Mouse (Mus musculus): ENCODE results near the gene Olfr342. TPM values are rescaled to one million over a fixed set of nuclear protein-coding genes. Genes with fewer than 3 reads are reported as not detected.

Olfr342 gene
- total RNA-seq (2021), result not detected
- long read RNA-seq, experiment 1, result 0 reads
- long read RNA-seq, experiment 2, result 0 reads

DNA sequence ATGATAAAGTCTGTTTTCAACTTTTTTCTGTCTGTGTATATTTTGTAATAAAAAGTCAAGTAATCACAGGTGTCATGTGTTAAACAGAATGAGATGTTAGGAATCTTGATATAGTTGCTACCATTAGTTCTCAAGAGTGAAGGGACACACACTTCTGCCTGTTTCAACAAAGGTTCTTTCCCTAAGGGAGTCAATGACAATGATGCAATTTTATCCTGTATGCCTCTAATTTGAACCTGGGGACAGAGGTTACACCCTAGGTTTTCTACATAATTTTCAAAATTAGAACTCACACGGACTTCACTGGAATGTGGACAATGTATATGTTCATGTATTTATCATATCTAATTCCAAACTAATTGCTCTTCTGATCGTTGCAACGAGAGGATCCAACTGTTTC lies at the start of gene Olfr342:
Olfr342 (plus strand) TSS at position 301 of the 400 bp plus-strand sequence.
- intact Hi-C loops (cut with DNase I), result no loop called here
- no peak for DNase-seq (ENCODE audit: extremely low spot score in 1 of 2, low spot score in 2 of 2)
- TF ChIP-seq CTCF (IDR thresholded peaks at IDR 0.05), result no peak
- Histone ChIP-seq H3K4me3 (no peak within 1 kb of the TSS), H3K27ac (no peak within 1 kb of the TSS)

DNA sequence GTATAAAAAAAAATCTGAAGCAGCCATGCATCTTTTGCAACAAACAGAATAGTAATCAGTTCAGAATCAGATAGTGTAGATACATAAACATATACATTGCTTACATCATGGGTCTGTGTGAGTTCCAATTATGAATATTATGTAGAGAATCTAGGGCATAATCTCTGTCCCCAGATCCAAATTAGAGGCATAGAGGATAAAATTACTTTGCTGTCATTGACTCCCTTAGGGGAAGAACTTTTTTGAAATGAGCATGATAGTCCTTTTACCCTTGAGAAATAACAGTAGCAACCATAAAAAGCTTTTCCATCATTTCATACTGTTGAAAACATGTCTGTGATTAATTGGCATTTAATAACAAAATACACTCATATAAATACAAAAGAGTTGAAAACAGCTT lies 42.4 kb upstream of the Olfr342 start, which contains the start of gene Olfr341:
Olfr341 (minus strand) TSS at position 101 of the 400 bp plus-strand sequence.
- Histone ChIP-seq H3K27ac (no peak within 1 kb of the TSS), H3K4me3 (no peak within 1 kb of the TSS)
- no peak for DNase-seq (ENCODE audit: extremely low spot score in 1 of 2, low spot score in 2 of 2)
- intact Hi-C loops (cut with DNase I), result no loop called here
- no peak for TF ChIP-seq CTCF (IDR thresholded peaks at IDR 0.05)

DNA sequence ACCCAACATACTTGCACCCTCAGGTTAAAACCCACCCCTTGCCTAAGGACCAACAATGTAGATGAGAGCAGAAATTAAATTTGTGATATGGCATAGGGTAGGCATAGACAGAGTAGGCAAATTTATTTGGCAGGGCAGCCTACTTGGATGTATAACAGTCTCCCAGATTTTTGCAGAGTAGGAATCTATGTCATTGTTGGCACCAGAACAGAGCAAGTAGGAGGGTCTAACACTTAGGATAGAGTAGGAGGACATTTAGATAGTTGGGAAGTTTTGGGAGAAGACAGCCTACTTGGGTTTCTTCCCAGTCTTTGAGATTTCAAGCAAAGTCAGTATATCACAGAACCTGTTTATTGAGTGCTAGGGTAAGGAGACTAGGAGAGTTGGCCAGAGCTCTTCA lies 40.4 kb downstream of the Olfr342 start:
- TF ChIP-seq CTCF (IDR thresholded peaks at IDR 0.05), result no peak
- DNase-seq (ENCODE audit: extremely low spot score in 1 of 2, low spot score in 2 of 2), result no peak
- intact Hi-C loops (cut with DNase I), result no loop called here
- H3K4me3 ChIP-seq, result no peak overlapping the region
- no peak overlapping the region for H3K27ac ChIP-seq

DNA sequence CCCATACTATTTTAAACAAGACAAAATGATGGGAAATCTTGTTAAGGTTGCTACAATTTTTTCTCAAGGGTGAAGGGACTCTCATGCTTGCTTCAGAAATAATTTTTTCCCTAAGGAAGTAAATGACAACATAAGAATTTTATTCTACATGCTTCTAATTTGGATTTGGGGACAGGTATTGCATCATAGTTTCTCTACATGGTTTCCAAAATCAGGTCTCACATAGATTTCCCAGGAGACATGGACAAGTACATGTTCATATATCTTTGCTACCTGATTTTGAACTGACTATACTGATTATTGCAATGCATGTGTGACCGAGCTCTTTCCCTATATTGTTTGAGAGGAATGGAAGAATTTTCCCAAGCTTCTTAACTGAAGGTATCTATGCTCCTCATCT lies 41.6 kb downstream of the Olfr342 start, which contains the start of gene Olfr344:
Olfr344 (plus strand) TSS at position 301 of the 400 bp plus-strand sequence.
- no peak for TF ChIP-seq CTCF (IDR thresholded peaks at IDR 0.05)
- intact Hi-C loops (cut with DNase I), result no loop called here
- no peak for DNase-seq (ENCODE audit: extremely low spot score in 1 of 2, low spot score in 2 of 2)
- no peak within 1 kb of the TSS for H3K4me3 ChIP-seq
- no peak within 1 kb of the TSS for H3K27ac ChIP-seq

DNA sequence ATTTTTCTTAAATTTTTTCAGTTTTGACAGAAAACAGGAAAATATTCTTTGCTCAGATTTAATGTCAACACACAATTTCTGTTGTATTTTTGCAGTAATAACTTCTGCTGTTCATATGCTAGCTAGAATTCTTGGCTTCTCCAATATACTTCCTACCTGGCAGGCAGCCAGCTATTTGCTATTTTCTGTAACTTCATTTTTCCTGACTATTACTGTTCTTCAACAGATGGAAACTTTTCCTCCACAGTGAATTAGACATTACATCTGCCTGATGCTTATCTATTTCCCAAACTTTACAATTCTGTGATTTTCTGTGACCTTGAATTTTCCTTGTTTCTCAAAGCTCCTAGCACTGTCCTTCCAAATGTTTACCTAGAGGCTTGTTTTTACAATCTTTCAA lies 42.2 kb downstream of the Olfr342 start:
- H3K4me3 ChIP-seq, result no peak overlapping the region
- no peak overlapping the region for H3K27ac ChIP-seq
- DNase-seq (ENCODE audit: extremely low spot score in 1 of 2, low spot score in 2 of 2), result no peak
- intact Hi-C loops (cut with DNase I), result no loop called here
- TF ChIP-seq CTCF (IDR thresholded peaks at IDR 0.05), result no peak

DNA sequence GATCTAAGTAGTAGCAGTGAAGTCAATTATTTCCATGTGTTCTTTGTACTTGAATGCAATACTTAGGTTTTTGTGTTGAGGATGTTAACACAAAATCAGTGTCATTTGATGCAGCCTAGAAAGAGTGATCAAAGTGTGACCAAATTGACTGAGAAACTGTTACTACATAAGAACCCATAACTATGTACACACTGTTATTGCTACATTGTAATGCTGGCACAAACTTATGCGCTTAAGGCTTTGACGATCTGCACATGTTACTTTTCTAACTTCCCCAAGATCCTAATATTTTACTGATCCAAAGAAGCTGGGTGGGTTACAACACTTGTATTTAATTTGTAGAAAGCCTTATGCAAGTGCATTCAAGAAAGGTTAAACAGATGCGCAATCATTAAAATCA lies 43.0 kb downstream of the Olfr342 start:
- no peak for TF ChIP-seq CTCF (IDR thresholded peaks at IDR 0.05)
- DNase-seq (ENCODE audit: extremely low spot score in 1 of 2, low spot score in 2 of 2), result no peak
- Histone ChIP-seq H3K27ac (no peak overlapping the region), H3K4me3 (no peak overlapping the region)
- intact Hi-C loops (cut with DNase I), result no loop called here

Other genes with a start within 250 kb of the Olfr342 start
- under 1 TPM in 1 of 2 experiments, not detected in 1; 0.05 TPM for gene Olfr338, start 151.5 kb upstream of the Olfr342 start, total RNA-seq (2021)
- not detected for gene Olfr339, start 106.1 kb upstream of the Olfr342 start, total RNA-seq (2021)
- not detected for gene Olfr340, start 72.4 kb upstream of the Olfr342 start, total RNA-seq (2021)
- gene Olfr341, start 42.5 kb upstream of the Olfr342 start, total RNA-seq (2021), result not detected
- gene Olfr344, start 41.7 kb downstream of the Olfr342 start, total RNA-seq (2021), result under 1 TPM; 0.05 to 0.09 TPM
- gene Olfr345, start 115.0 kb downstream of the Olfr342 start, total RNA-seq (2021), result not detected
- gene Olfr346, start 160.8 kb downstream of the Olfr342 start, total RNA-seq (2021), result not detected
- gene Olfr347, start 206.9 kb downstream of the Olfr342 start, total RNA-seq (2021), result not detected